Mouse (Mus musculus) midbrain, embryonic 16.5 days (tissue): ENCODE results near the gene Rras. TPM values are rescaled to one million over a fixed set of nuclear protein-coding genes. Genes with fewer than 3 reads are reported as not detected.
A peak's percentile ranks its signal among the peaks of the same experiment; 100 is the strongest.

Experiments
- ATAC-seq: fragments of 200-750 bp; cut with Nextera tagmentation; 2 replicates; pipeline ENCODE4 v1.8.0; 2017; ENCODE audit warnings: moderate TSS enrichment
- H3K27ac ChIP-seq: fragments of 300-500 bp; sonication (generic); 2 replicates; pipeline ENCODE4 v1.5.1; 2014; ENCODE audit warnings: mild to moderate bottlenecking, low read length, mixed read lengths
- H3K27me3 ChIP-seq: fragments of 300-500 bp; sonication (generic); 2 replicates; pipeline ENCODE4 v1.6.1; 2014; ENCODE audit warnings: low read depth, low read length, mixed read lengths; ENCODE audit not compliant: control insufficient read depth, insufficient read depth
- H3K36me3 ChIP-seq: fragments of 300-500 bp; sonication (generic); 2 replicates; pipeline ENCODE4 v1.6.1; 2014; ENCODE audit warnings: mild to moderate bottlenecking, low read length, moderate library complexity, mixed read lengths; ENCODE audit not compliant: control insufficient read depth, insufficient read depth
- H3K4me1 ChIP-seq: fragments of 300-500 bp; sonication (generic); 2 replicates; pipeline ENCODE4 v1.6.1; 2014; ENCODE audit warnings: mild to moderate bottlenecking, low read length, mixed read lengths; ENCODE audit not compliant: control insufficient read depth, insufficient read depth
- H3K4me2 ChIP-seq: fragments of 300-500 bp; sonication (generic); 2 replicates; pipeline ENCODE4 v1.6.1; 2014; ENCODE audit warnings: mild to moderate bottlenecking, low read length, mixed read lengths
- H3K4me3 ChIP-seq: fragments of 300-500 bp; sonication (generic); 2 replicates; pipeline ENCODE4 v1.5.1; 2014; ENCODE audit warnings: low read depth, mild to moderate bottlenecking, low read length, moderate library complexity, mixed read lengths
- H3K9ac ChIP-seq: fragments of 300-500 bp; sonication (generic); 2 replicates; pipeline ENCODE4 v1.6.1; 2014; ENCODE audit warnings: low read depth, low read length, mixed read lengths
- H3K9me3 ChIP-seq: fragments of 300-500 bp; sonication (generic); replicated peaks from 2 replicates; pipeline ENCODE4 v1.6.1; 2014; ENCODE audit warnings: mild to moderate bottlenecking, low read length, mixed read lengths; ENCODE audit not compliant: control insufficient read depth, poor library complexity, severe bottlenecking
- WGBS: fragments of 180-500 bp; shearing (Covaris S2); extraction: QIAGEN DNeasy Blood & Tissue Kit; methylation state at CpG from one replicate; pipeline ENCODE4 v1.1.7; 2014; 5-methylcytosine and 5-hydroxymethylcytosine counted together
- polyA plus RNA-seq: library from polyadenylated mRNA; unstranded; fragments of >200 nt; fragmentation: Nextera tagmentation; extraction: Ambion mirVana; gene quantifications from 2 replicates; pipeline ENCODE4 v1.2.1, GENCODE M21; 2015

Rras gene
- polyA plus RNA-seq, 1 experiment from 2014 or later, result 12.4 TPM

DNA sequence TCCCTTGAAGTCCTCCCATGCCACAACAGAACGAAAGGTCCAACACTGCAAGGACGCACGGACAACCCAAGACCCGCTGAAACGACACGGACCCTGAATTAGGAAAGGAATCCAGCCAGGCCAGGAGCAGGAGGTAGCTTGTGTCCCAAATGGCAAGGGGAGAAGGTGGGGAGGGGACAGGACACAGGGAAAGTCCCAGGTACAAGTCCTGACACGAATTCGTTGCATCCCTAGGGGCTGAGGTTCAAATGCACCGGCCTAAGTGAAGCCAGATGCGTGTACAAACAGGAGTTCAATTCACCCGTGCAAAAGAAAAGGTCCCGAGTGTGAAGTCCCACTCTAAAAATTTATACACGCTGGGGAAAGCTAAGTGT is 33.8 kb downstream of the Rras start:
- peaks cover 31% of the 10 kb centered on the region for H3K36me3 ChIP-seq
- WGBS, result 2% methylated on average over 13 of the region's 13 CpGs
- H3K27me3 ChIP-seq, result no peaks in the 10 kb centered on the region
- H3K4me1 ChIP-seq, result peaks cover 16% of the 10 kb centered on the region
- H3K4me2 ChIP-seq, result peak overlapping the region; percentile 65
- no peaks in the 10 kb centered on the region for H3K9me3 ChIP-seq
- peak overlapping the region; percentile 99 for H3K27ac ChIP-seq
- no peak for ATAC-seq
- peak overlapping the region; percentile 91 for H3K9ac ChIP-seq
- peak overlapping the region; percentile 89 for H3K4me3 ChIP-seq

DNA sequence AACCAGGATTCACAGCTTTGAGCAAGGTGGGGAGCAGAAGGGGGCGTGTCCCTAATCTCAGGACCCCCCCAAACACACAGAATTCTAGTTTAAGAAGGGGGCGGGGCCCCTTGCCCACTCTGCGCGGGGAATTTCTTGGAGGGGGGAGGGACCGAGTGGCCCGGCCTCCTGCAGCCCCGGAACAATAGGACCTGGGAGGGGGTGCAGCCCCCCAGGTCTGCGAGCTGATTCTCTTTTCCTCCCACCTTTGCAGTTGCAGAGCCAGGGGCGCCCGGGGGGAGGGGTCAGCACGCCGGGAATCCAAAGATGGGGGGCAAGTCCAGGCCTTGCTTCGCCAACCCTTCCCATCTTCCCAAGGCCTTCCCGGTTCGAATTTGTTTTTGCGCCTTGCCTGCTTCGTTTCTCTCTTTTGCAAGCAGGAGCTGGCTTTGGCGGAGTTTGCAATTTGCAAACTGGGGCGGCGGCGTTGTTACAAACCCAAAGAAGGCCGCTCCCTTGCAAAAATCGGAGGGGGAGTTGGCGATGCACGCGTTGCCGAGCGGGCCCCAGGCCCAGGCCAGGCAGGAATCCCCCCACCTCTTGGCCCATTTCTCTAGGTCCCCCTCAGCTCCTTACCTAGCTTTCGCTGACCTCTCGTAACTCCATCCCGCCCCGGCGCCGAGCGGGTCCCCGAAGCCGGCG is 34.6 kb downstream of the Rras start:
- under 1% methylated on average over 38 of the region's 38 CpGs for WGBS
- peaks cover 24% of the 10 kb centered on the region for H3K36me3 ChIP-seq
- peak overlapping the region; percentile 99 for H3K27ac ChIP-seq
- H3K9me3 ChIP-seq, result no peaks in the 10 kb centered on the region
- H3K9ac ChIP-seq, result peak overlapping the region; percentile 91
- peak overlapping the region; percentile 89 for H3K4me3 ChIP-seq
- no peak for ATAC-seq
- H3K27me3 ChIP-seq, result no peaks in the 10 kb centered on the region
- peaks cover 16% of the 10 kb centered on the region for H3K4me1 ChIP-seq
- peak overlapping the region; percentile 65 for H3K4me2 ChIP-seq

GRCm38 (mm10) chr7:45052862-45053116 is 35.0 kb downstream of the Rras start, which contains the start of gene Prr12:
TSS of gene Prr12 (minus strand) at chr7:45052881.
- no peak for ATAC-seq
- Histone ChIP-seq H3K9ac (peak within 1 kb of the TSS; percentile 91), H3K27me3 (no peaks in the 10 kb centered on the region), H3K27ac (peak within 1 kb of the TSS; percentile 99), H3K4me1 (peaks cover 16% of the 10 kb centered on the region), H3K9me3 (no peaks in the 10 kb centered on the region), H3K36me3 (peaks cover 19% of the 10 kb centered on the region), H3K4me2 (peak within 1 kb of the TSS; percentile 65), H3K4me3 (peak within 1 kb of the TSS; percentile 89)
- WGBS, result 2% methylated on average over 14 of the region's 18 CpGs

- peak overlapping the region; percentile 91 for H3K9ac ChIP-seq
- peaks cover 14% of the 10 kb centered on the region for H3K36me3 ChIP-seq
- 0% methylated on average over 22 of the region's 59 CpGs for WGBS
Observed at GRCm38 (mm10) chr7:45053117-45053930, 35.6 kb downstream of the Rras start.

GRCm38 (mm10) chr7:45053931-45054510 is 36.3 kb downstream of the Rras start:
- Histone ChIP-seq H3K4me3 (peak overlapping the region; percentile 89), H3K27ac (peak overlapping the region; percentile 99)

More at GRCm38 (mm10) chr7:45053117-45053930, 35.6 kb downstream of the Rras start:
- H3K4me2 ChIP-seq, result peak overlapping the region; percentile 65
- H3K9me3 ChIP-seq, result no peaks in the 10 kb centered on the region
- H3K27me3 ChIP-seq, result no peaks in the 10 kb centered on the region
- ATAC-seq, result peak; percentile 61
- H3K4me3 ChIP-seq, result peak overlapping the region; percentile 89
- peaks cover 16% of the 10 kb centered on the region for H3K4me1 ChIP-seq
- H3K27ac ChIP-seq, result peak overlapping the region; percentile 99

GRCm38 (mm10) chr7:45056329-45056971 is 38.7 kb downstream of the Rras start:
- no peak overlapping the region for H3K4me2 ChIP-seq
- no peaks in the 10 kb centered on the region for H3K9me3 ChIP-seq
- 64% methylated on average over 14 of the region's 14 CpGs for WGBS
- H3K9ac ChIP-seq, result no peak overlapping the region
- H3K27ac ChIP-seq, result no peak overlapping the region
- H3K36me3 ChIP-seq, result no peaks in the 10 kb centered on the region
- peaks cover 18% of the 10 kb centered on the region for H3K4me1 ChIP-seq
- ATAC-seq, result no peak
- no peak overlapping the region for H3K4me3 ChIP-seq
- H3K27me3 ChIP-seq, result no peaks in the 10 kb centered on the region

More at GRCm38 (mm10) chr7:45053931-45054510, 36.3 kb downstream of the Rras start:
- WGBS, result under 1% methylated on average over 33 of the region's 33 CpGs
- Histone ChIP-seq H3K9ac (peak overlapping the region; percentile 91), H3K4me2 (peak overlapping the region; percentile 65), H3K9me3 (no peaks in the 10 kb centered on the region), H3K27me3 (no peaks in the 10 kb centered on the region), H3K4me1 (peaks cover 22% of the 10 kb centered on the region), H3K36me3 (peaks cover 10% of the 10 kb centered on the region)
- peak; percentile 89 for ATAC-seq

DNA sequence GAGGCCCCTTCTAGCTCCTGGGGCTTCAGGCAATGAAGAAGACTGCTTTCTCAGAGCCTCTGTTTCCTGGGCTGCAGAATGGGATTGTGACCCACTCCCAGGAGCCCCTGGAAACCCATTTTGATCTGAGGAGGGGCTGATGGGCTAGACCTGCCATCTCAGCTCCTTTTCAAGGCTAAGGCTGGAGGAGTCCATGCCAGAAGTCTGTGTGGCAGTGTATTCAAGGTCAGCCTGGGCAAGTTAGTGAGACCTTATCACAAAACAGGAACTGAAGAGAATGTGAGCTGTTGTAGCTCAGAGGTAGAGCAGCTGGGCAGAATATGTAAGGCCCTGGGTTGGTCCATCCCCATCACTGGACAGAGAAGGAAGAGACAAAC is 39.2 kb downstream of the Rras start:
- Histone ChIP-seq H3K27me3 (no peaks in the 10 kb centered on the region), H3K4me2 (no peak overlapping the region), H3K9me3 (no peaks in the 10 kb centered on the region), H3K9ac (no peak overlapping the region), H3K4me1 (peaks cover 23% of the 10 kb centered on the region), H3K4me3 (no peak overlapping the region), H3K36me3 (no peaks in the 10 kb centered on the region), H3K27ac (no peak overlapping the region)
- no peak for ATAC-seq

DNA sequence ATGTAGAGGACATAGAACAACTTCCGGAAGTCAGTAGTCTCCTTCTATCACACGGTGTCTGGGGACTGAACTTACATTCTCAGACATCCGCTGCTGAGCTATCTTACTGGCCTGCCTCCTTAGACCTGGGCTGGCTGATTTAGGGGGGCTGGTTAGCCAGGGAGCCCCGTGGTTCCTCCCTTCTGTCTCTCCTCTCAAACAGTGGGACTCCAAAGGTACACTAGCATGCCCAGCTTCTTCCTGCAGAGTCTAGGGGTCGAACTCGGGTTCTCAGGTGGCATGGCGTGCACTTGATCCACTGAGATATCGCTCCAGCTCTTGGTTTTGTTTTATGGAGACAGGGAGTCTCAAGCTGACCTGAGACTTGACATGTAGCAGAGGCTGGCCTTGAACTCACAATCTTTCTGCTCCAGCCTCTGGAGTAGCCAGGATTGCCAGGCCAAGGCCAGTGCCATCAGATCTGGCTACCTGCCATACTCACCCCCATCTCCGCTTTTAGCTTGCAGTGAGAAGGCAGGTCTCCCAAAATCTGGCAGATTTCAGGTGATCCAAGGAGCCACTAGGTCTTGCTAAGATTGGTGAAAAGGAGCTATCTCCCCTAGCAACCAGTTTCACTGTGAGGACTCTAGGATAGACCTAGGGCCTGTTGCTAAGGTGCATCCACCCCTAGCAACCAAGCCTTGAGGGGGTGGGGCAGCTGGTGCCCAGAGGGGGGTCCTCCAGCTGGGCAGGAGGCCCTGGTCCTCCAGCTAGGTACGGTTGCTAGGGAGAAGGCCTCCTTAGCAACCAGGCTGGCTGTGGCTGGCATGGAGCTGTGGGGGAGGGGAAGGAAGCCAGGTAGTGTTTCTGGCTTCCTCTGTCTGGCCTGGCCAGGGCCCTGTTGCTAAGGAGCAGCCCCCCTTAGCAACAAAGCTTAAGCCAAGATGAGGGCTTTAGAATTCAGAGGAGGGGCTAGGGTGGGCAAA is 41.1 kb downstream of the Rras start:
- ATAC-seq, result peak; percentile 46
- Histone ChIP-seq H3K27me3 (no peaks in the 10 kb centered on the region), H3K4me2 (peak overlapping the region; percentile 29), H3K9ac (peak overlapping the region; percentile 33; the same call in 1 of the 2 replicates), H3K4me3 (no peak overlapping the region), H3K9me3 (no peaks in the 10 kb centered on the region), H3K36me3 (no peaks in the 10 kb centered on the region), H3K27ac (peak overlapping the region; percentile 86), H3K4me1 (peaks cover 28% of the 10 kb centered on the region)
- WGBS, result 76% methylated on average over 10 of the region's 10 CpGs
